Mouse (Mus musculus) adrenal gland, adult 10 weeks (tissue): ENCODE data around the gene Apoc1. TPM values are rescaled to one million over a fixed set of nuclear protein-coding genes. Genes with fewer than 3 reads are reported as not detected.

Experiments used
- polyA plus RNA-seq: library from polyadenylated mRNA; stranded (reverse); fragments of 350-450 nt; fragmentation: Illumina TruSeq; extraction: RNeasy Lipid Tissue Mini Kit (QIAGEN cat#74804); gene quantifications from one replicate; pipeline ENCODE4 v1.2.3, GENCODE M21; 2014; ENCODE audit warnings: low read depth, low replicate concordance

Apoc1 gene
- polyA plus RNA-seq: 25.6 TPM

DNA sequence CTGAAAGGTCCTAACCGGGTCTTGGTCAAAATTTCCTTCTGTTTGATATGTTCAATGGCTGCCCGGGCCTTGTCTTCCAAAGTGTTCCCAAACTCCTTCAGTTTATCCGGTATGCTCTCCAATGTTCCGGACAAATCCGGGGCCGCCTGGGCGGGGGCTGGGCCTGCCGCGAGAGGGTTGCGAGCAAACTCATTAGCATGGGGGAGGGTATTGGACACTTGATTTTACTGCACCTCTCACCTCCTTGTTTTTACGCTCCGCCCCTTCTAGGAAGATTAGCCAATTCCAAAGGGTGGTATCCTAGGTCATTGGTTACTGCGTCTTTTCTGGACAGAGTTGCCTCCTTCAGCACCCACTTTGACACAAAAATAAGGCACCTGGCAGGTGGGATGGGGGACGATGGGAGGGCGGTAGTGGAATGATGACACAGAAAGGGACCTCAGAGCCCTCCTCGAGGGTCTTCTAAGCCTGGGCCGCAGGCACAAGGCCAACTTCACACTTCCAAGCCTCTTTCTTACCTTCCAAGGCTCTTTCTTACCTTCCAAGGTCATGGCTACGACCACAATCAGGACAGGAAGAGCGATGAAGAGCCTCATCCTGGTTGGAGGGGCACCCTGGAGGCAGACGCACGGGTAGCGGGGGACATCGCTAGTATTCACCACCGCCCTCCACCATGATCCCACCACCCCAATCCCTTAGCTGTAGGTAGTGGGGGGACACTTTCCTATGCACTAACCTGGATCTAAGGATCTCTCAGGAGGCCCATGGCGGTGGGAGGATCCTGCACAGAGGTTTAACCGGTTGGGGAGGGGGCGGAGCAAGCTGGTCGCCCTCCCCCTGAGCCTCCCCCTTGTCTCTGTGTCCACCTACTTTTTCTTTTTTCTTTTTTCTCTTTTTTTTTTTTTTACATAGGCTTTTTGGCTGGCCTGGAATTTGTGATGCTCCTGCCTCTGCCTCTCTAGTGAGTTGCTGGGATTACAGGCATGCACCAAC is at the start of gene Apoc1:
Gene Apoc1 (minus strand): TSS at position 788 of the 993 bp plus-strand sequence.

DNA sequence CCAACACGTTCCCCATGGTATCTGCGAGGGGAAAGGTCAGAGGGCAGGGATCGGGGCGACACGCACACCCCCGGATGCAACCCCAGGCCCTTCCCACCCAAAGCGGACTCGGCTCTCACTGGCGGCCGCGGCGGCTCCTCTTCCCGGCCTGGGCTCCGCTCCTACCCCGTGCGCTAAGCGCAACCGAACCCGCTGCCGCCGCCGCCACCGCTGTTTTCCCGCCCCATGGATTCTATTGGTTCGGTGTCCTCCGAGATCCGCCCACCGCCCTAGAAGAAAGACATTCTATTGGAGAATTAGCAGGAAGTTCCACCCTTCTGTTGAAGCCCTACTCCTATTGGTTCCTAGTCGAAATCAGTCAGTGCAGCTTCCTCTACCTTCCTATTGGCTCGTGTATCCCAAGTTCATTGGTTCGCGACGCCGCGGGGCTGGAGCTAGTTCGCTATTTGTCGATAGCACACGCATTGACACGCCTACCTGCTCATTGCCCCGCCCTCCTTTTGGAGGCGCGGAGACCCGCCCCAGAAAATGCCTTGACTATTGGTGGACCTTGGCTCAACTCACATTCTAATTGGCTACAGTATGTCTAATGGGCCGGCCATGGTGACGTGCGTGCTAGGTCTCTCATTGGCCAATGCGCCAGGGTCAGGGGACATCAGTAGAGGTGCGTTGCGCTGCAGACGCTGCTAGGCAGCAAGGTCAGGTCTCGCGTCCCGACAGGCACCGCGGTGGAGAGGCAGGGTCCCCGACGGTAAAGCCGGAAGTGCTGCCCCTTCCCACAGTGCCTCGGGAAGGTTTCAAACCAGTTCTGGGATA is 23.0 kb upstream of the Apoc1 start, which contains the start of gene Tomm40:
Gene Tomm40 (minus strand): TSS at position 200 of the 816 bp plus-strand sequence.

GRCm38 (mm10) chr7:19698907-19699826 is 6.7 kb upstream of the Apoc1 start, which contains the start of gene Apoe:
Gene Apoe, minus strand, starts transcription at chr7:19699188.

GRCm38 (mm10) chr7:19681202-19681694 is 11.2 kb downstream of the Apoc1 start, which contains the start of the genes Gm44805 and Apoc4:
Gene Gm44805, minus strand, starts transcription at chr7:19681423.
Gene Apoc4, minus strand, starts transcription at chr7:19681479.

GRCm38 (mm10) chr7:19677872-19678271 is 14.6 kb downstream of the Apoc1 start, which contains the start of gene Apoc2:
Gene Apoc2, minus strand, starts transcription at chr7:19677941.

DNA sequence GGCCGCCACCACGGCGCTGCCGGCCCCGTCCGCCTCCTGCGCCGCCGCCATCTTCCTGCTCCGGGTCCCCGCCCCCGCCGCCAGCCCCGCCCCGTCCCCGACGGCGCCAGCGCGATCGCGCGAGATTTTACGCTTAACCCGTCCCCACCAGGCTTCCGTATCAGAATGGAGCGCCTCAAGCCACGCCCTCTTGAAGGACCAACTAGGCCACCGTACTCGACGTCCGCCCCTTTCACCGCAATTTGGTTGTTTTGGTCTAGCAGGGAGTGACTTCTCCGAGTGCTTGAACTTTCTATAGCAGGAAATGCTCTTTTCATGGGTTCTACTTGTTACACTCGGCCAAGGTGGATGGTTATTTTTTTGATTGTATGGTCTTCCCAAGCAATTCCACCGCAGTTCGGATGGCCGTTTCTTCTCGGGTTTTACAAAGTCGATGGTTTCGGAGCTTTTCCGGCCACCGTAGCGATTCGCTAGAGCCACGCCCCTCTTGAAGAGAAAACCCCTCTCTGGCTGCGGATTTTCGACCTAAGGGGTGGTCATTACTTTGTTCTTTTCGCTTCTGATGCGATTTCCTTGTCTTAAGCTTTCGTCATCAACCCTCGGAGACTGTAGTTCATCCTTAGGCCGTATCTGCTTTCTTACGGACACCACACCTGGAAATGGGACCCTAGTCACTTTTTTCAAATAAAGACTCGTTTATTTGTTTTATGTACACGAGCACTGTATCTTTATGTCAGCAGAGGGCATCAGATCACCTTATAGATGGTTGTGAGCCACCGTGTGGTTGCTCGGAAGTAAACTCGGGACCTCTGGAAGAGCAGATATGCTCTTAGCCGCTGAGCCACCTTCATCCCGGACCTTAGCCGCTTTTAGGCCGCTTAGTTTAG is 27.3 kb downstream of the Apoc1 start, which contains the start of gene Clptm1:
Gene Clptm1 (minus strand): TSS at position 79 of the 887 bp plus-strand sequence.

Other genes with a start within 250 kb of the Apoc1 start
- gene Mark4, start 233.8 kb downstream of the Apoc1 start, polyA plus RNA-seq: 2.2 TPM
- 1.2 TPM for gene Exoc3l2, start 229.3 kb downstream of the Apoc1 start, polyA plus RNA-seq
- 9.3 TPM for gene Bloc1s3, start 184.3 kb downstream of the Apoc1 start, polyA plus RNA-seq
- gene Trappc6a, start 184.3 kb downstream of the Apoc1 start, polyA plus RNA-seq: not detected
- not detected for gene Nkpd1, start 174.8 kb downstream of the Apoc1 start, polyA plus RNA-seq
- 0.47 TPM for gene Ppp1r37, start 129.6 kb downstream of the Apoc1 start, polyA plus RNA-seq
- gene Zfp296, start 115.4 kb downstream of the Apoc1 start, polyA plus RNA-seq: not detected
- 17.8 TPM for gene Gemin7, start 115.1 kb downstream of the Apoc1 start, polyA plus RNA-seq
- 1.2 TPM for gene Clasrp, start 88.2 kb downstream of the Apoc1 start, polyA plus RNA-seq
- 0.87 TPM for gene Relb, start 63.2 kb downstream of the Apoc1 start, polyA plus RNA-seq
- gene Clptm1, start 27.6 kb downstream of the Apoc1 start, polyA plus RNA-seq: 30.7 TPM
- not detected for gene Apoc2, start 14.7 kb downstream of the Apoc1 start, polyA plus RNA-seq
- gene Gm44805, start 11.2 kb downstream of the Apoc1 start, polyA plus RNA-seq: not detected
- 2.9 TPM for gene Apoc4, start 11.2 kb downstream of the Apoc1 start, polyA plus RNA-seq
- gene Apoe, start 6.5 kb upstream of the Apoc1 start, polyA plus RNA-seq: 11.9 TPM
- gene Tomm40, start 22.8 kb upstream of the Apoc1 start, polyA plus RNA-seq: 0.82 TPM
- gene Nectin2, start 57.8 kb upstream of the Apoc1 start, polyA plus RNA-seq: 6.1 TPM
- not detected for gene Bcam, start 78.4 kb upstream of the Apoc1 start, polyA plus RNA-seq
- gene Cblc, start 104.1 kb upstream of the Apoc1 start, polyA plus RNA-seq: not detected
- not detected for gene Bcl3, start 130.1 kb upstream of the Apoc1 start, polyA plus RNA-seq
- not detected for gene Gm19345, start 159.3 kb upstream of the Apoc1 start, polyA plus RNA-seq
- gene Ceacam16, start 168.6 kb upstream of the Apoc1 start, polyA plus RNA-seq: not detected
- not detected for gene Ceacam19, start 195.3 kb upstream of the Apoc1 start, polyA plus RNA-seq
- 41.5 TPM for gene Pvr, start 228.5 kb upstream of the Apoc1 start, polyA plus RNA-seq